Mouse (Mus musculus) adrenal gland, adult 8-10 months (tissue): ENCODE results near the gene Cyp11a1. TPM values are rescaled to one million over a fixed set of nuclear protein-coding genes. Genes with fewer than 3 reads are reported as not detected.

Source experiments
- DNase-seq: peaks from one replicate; pipeline ENCODE4 v3.0.0; 2022
- total RNA-seq, 4 experiments: library from RNA; stranded (reverse); gene quantifications; 2 replicates each; pipeline ENCODE4 v1.2.4; 2022

Gene Cyp11a1
- total RNA-seq, 4 experiments from 2014 or later, result 7,138 to 8,839 (median 8,155) TPM

DNA sequence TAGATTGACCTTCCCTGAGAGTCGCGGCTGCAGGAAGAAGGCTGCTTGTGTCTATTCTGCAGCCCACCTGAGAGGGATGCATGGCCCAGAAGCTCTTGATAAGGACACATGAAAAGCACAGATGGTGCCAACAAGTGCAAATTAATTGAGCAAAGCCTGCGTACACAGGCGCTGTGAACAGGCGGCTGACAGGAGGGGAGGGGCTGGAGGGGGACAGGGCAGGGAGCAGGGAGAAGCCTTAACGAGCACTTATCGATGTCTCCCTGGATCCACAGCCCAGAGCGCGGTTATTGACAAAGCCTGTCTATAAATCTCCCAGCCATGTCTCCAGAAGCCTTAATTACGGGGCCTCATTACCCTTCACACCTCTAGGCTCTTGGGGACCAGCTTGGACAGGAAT lies 38.6 kb downstream of the Cyp11a1 start:
- DNase-seq, result no peak

DNA sequence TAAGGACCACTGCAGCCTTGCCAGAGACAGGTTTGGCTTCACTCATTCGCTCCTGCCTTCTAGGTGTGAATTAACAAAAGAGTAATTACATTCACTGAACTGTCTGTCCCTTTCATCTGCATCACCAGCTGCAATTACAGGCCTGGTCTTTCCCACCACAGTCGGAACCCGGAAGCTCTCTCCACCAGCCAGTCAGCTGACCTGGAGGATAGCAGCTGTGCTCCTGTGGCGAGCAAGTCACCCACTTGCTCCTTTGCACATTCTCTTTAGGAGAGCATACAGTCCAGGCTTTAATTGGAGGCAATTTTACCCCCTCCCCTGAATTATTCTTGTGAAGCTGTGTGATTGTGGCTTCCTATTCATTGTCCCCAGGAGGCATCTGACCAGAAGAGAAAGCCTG lies 39.4 kb downstream of the Cyp11a1 start:
- no peak for DNase-seq

DNA sequence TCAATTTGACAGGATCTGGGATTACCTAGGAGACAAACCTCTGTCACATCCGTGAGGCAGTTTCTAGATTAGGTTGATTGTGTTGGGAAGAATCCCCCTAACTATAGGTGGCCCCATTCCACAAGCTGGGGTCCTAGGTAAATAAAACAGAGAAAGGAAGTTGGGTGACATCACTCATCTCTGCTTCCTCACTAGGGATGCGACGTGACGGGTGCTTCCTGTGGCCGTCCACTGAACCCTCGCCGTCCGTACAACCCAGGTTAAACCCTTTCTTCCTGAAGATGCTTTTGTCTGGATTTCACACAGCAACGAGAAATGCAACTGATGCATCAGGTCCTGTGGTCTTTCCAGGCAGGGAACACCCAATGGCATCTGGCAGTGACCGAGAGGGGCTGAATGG lies 40.9 kb downstream of the Cyp11a1 start:
- DNase-seq, result no peak

DNA sequence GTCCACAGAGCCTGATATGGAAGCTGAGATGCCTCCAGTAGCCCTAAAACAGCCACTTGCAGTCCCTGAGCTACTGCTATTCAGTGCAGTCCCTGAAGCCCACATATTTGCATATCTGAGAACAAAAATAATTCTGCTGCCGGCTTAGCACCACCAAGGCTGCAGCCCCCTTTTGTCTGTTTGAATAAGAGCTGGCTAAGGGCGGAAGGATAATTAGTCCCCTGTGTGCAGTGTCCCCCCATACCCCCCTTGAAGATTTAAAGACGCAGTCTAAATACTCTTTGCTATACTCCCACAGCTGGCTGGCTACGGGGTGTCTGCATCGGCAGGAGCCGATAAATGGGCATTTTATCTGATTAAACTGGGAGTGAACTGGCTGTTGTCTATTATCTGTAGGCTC lies 42.4 kb downstream of the Cyp11a1 start:
- no peak for DNase-seq

DNA sequence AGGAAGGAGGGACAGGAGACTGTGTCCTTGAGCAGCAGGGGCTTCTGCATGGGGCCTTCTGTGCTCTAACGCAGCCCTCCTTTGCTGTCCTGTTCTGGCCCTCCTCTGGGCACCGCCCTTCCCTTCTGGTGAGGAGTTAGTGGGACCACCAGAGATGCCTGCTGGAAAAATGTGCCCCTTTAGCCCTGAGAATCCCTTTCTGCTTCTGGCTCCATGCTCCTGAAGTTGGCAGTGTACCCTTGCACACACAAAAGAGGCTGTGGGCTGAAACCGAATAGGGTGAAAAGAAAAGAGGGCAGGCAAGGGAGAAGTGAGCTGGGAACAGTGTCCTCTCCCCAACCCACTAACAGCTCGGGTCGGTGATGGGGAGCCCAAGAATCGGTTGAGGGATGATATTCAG lies 43.0 kb downstream of the Cyp11a1 start:
- no peak for DNase-seq

DNA sequence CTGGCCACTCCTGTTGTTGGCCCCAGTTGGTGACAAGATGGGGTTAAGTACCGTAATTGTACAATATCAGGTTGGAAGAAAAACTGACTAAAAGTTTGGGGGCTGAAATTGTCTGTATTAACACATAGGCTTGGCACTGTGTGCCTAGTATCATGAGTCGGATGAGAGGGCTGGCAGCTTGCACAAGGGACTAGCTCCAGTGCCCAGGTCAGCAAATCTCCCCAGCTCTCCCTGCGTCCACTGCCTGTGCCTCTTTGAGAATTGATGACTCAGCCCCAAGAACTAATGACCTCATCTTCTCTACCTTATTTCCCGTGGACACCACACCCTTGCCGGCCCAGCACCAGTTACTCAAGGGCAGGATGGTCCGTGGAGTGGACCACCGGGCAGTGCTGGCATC lies 43.6 kb downstream of the Cyp11a1 start:
- DNase-seq, result no peak

DNA sequence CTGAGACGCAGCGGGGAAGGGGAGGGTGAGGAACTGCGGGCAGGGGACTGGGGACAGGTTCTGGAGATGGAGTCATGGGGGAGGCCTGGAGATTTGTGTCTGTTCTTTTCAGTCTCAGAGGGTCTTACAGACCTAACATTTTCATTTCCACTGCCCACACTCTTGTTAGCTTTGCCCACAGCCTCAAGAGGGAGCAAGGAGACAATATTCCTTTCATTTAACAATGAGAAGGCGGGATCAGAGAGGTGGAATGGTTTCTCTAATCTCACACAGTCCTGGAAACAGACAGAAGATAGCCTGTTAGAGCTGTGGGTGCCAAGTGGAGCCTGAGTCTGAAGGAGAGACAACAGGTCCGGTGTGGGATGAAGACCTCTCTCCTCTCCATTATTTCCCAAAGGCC lies 45.7 kb downstream of the Cyp11a1 start:
- no peak for DNase-seq

DNA sequence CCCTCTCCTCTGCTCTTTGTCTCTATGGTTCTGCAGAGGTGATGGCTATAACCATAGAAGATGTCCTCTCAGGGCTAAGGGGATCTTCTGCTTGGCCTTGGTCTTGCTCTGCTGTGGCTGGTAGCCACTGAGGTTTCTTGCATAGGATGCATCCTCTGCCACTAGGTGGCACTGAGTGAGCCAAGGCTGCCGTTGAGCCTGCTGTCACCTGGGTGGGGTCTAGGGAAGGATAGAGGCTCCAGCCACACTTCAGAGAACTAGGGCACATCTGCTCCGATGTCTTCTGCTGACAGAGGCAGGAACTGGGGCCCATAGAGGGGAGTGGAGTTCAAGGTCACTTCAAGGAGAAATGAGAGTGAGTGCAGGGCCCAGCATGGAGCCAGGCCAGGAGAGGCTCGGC lies 46.9 kb downstream of the Cyp11a1 start:
- DNase-seq, result no peak

DNA sequence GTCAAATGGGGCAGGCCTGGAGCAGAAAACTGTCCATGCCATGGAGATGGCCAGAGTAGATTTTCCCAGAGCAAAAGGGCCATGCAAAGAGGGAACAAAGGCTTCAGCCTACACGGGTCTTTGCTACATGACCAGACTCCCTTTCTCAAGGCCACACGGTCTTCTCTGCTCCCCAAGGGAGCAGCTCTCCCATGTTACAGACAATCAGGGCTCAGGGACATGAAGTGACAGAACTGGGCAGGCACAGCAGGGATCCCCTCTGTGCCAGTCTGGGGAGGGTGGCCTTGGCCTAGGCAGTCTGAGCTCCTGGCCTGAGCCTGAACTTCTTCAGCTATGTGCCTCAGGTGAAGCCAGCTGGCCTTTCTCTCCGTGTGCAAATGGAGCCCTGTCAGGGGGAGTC lies 47.3 kb downstream of the Cyp11a1 start:
- no peak for DNase-seq

DNA sequence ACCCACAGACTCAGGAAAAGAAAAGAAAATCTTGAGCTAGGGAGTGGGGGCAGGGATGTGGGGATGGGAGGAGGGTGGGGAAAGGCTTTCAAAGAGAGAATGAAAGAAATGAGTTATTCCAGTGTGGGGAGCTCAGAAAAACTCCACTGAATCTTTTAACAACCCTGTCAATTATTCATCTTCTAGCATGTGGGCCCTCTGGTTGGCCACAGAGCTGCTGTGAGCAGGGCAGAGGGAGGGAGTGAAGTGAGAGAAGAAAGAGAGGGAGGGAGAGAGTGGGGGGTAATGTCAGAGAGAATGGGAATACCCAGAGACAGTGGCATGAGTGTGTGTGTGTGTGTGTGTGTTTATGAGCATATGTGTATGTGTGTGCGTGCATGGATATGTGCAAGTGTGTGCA lies 47.8 kb downstream of the Cyp11a1 start:
- DNase-seq, result no peak

DNA sequence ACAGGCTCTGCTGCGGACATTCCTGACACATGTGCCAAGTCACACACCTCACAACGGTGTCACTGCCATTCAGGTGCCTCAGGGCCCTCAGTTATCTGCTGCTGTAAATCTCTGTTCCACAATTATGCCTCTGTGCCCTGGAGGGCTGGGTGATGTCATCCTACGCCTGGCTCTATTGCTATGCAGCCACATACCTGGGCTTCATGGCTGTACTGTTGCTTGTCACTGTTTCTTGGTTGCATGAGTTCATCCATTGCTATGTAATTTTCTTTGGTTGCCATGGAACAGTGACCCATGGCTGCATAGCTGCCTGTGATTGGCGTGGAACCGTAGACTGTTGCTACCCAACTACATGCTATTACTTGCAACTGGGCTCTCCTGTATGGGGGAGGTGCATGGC lies 49.5 kb downstream of the Cyp11a1 start:
- no peak for DNase-seq

DNA sequence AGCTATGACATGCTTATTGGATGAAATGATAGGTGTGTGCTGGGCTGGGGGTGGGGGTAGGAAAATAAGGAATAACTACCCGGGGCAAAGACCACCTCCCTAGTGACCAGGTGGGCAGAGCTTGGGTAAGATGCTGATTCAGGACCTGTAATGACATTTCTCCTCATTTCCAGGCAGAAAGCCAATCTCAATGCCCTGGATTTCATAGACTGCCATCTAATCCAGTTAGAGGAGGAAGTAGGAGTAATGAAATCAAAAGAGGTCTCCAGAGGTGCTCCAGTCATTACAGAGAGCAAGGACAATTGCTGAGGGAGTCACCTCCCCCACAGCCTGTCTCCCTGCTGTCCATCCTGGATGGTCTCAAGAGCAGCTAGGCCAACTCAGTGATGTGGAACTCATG lies 53.7 kb downstream of the Cyp11a1 start:
- no peak for DNase-seq

DNA sequence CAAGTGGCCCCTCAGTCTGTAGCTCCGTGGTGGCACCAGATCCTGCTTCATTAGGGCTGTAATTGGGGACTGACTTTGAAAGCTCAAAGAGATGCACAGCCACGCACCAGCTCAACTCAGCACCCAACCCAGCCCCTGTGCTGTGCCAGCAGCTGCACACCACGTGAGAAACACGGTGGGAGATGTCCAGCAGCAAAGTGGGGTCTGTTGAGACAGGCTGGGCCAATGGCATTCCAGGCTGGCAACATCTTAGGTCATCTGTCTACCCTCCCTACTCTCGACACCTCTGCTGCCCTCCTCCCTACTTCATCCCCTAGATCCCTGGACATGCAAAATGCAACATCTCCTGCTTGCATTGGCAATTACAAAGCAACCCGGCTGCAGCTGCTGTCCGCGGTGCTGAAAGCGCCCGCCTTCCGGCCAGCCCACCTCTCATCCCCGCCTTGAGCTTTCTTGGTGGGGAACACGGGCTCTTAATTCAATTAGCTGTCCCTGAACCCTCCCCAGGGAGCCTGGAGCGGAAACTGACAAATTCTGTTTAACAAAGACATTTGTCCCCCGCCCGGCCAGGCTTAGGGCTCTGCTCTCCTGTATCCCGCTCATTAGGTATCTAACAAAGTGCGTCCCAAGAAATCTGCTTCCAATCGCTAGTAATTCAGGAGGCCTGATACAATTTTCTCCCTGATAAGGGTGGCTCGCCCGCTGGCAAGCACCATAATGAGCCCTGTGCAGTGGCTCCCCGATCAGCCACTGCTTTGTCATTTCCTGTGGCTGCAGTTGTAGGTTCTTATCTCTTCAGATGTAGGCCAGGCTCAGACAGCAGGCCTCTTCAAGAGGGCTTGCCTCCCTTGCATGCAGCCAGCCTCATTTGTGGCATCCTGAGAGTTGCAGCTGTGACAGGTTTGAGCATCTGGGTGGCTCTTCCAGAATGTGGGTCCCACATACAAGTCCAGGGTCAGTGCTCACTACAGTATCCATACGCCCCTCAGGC lies 54.8 kb downstream of the Cyp11a1 start:
- DNase-seq, result no peak

DNA sequence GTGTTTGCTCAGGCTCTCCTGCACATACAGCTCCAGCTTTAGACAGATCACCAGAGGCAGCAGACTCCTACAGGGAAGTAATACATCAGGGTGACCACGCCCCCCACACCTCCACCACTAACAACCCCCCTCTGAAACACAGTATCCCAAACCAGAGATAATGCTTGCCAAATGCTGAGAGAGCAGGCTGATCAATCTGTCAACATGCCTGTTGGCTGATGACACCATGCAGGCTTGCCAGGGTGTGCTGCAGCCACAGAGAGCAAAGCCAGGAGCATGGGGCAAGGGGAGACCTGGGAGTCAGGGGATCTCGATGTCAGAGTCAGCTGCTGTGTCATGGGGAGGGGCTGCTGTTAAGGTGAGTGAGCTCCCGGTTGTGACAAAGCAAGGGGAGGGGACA lies 57.3 kb downstream of the Cyp11a1 start, which contains the start of gene Stra6:
TSS of gene Stra6 (plus strand) at position 258 of the 400 bp plus-strand sequence.
- no peak for DNase-seq

DNA sequence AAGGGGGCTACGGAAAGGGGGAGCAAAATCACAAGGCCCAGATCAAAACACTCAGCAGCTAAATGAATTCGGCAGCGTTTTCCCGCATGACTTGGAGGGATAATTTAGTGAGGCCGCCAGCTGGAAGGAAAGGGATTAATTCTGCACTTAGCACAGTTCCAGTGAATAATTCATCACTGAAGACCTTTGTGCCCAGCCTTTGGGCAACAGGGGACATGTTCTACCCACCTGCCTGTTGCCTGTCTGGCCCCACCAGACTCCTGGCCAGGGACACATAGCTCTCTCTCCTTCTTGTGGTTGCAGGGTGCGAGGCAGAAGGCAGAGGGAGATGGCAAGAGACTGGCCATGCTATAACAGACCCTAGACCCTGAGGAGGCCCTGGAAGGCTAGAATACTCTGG lies 59.3 kb downstream of the Cyp11a1 start:
- no peak for DNase-seq

DNA sequence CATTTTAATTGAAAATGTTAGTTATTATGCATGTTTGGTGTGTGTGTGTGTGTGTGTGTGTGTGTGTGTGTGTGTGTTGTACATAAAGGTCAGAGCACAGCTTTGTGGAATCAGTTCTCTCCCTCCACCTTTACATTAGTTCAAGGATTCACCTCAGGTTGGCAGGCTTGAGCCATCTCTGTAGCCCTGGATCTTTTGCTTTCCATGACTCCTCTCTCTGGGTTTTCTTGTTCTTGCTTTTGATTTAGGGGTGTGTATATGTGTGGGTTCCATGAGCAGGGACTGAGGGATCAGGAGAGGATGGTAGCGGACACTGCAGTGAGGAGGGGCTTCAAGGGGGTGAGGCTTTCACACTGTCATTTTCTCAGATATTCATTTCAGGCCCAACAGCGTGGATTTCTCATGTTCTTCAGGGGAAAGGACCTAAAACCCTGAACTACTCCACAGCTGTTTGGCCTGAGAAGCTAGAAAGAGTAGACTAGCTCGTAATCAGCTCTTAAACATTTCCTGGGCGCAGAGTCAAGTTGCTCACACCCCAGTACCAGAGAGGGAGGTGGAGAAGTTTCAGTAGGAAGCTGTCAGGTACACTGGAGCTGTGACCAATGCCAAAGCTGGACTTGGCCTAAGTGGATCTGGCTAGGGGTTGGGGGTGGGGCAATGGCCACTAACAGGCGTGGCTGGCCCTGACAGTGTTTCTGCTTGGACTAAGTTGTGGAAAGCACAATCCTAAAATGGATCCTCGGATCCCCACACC lies 59.9 kb downstream of the Cyp11a1 start:
- DNase-seq, result no peak

DNA sequence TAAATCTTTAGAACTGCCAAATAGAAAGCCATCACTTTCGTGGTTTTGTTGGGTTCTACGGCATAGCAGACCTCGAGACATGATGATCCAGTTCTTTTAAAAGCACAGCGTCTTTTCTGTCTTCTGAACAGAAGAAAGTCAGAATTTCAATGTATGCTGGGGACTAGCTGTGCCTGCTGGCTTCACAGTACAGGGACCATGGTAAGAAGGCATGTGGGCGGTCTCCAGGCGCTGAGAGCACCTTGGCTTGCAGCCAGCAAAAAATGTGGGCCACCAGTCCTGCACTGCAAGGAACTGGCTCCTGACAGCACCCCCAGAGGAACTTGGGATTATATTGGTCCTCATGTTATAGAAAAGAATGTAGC lies 60.5 kb downstream of the Cyp11a1 start:
- DNase-seq, result no peak

DNA sequence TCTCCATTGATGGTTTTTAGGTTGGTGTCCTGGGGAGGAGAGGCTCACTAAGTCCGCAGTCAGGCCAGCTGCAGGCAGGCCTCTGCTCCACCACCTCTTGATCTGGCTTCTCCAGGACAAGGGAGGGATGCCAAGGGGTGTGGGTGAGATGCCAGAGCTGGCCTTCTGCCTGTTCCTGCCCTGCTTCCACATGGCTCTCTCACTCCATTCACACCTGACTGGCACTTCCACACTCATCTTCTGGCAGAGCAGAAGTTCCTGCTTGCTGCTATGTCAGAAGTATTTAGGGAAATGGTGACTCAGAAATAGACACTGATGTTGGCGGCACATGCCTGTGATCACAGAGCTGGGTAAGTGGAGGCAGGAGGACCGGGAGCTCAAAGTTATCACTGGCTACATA lies 61.3 kb downstream of the Cyp11a1 start:
- no peak for DNase-seq

DNA sequence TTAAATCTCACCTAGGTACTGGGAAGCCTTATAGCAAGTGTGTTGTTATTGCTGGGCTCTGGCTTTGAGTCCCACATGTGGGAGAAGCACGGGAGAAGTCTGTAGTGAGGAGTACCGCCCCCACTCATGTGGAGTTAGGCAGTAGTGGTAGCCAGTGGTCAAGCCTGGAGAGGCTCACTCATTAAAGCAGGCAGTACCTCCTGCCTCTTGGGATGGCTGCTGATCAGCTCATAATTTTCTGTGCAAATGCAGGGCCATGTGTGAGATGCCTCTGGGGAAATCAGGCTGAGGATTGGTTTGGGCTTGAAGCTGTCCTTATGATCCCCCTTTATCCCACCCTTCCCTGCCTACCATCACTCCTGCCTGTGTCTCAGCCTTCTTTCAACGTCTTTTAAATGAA lies 68.3 kb downstream of the Cyp11a1 start:
- no peak for DNase-seq
